Mouse (Mus musculus) heart, adult 8-10 months (tissue): ENCODE measurements around the gene St6galnac3. TPM values are rescaled to one million over a fixed set of nuclear protein-coding genes. Genes with fewer than 3 reads are reported as not detected.

Source experiments
- DNase-seq: peaks from one replicate; pipeline ENCODE4 v3.0.0; 2022; ENCODE audit warnings: low spot score
- total RNA-seq, 4 experiments: library from RNA; stranded (reverse); gene quantifications; 2 replicates each; pipeline ENCODE4 v1.2.4; 2022

The St6galnac3 gene
- total RNA-seq, 4 experiments from 2014 or later, result 4.0 to 6.3 (median 5.7) TPM

DNA sequence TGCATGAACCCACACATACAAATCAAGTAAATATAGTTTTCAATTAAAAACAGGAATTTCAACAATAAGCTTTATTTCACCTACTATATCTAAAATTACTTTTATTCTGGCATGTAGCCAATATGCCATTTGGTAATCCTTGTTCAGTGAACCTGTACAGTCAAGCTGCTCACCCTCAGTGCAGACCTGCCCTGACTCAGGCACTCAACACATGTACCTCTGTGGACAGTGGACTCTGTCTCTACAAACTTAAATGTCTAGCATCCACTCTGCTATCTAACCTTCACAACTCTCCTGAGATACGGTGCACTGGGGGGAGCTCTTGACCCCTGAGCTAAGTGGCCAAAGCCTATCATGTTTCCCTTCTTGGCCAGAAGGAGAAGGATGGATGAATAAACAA lies 137.4 kb downstream of the St6galnac3 start:
- no peak for DNase-seq

DNA sequence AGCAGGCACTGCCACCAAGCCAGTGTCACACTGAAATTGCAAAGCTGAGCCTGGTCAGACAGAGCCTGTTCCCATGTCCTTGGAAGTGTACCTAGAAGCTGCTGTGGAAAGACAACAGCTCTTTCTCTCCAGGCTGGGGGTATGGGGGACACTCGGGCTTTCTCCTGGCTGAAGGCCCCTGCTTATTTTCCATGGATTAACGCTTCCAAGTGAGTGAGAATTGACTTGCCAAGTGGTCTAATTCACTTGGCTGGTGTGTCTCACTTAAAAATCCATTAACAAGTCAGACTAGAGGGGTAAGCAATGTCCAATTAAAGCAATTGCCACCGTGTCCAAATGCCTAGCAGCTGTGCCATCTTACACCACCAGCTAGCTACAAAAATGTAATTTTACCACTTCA lies 140.1 kb downstream of the St6galnac3 start:
- DNase-seq, result no peak

DNA sequence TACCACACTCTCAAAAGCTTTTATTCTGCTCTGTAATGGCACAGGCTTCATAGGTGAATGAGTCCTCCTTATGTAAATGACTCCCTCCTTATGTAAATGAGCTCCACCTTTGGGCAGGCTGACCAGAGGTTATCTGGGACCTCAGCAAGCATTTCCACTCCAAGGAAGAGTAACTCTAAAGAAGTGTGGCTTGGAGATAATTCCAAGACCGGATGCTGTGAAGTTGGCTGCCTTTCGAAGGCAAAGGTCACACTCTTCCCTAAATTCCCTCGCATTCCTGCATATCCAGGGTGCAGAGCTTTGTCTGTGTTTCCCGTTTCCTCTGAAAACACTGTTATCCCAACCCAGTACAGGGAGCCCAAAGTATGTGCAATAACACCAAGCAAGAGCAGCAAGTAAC lies 142.9 kb downstream of the St6galnac3 start:
- DNase-seq, result no peak

DNA sequence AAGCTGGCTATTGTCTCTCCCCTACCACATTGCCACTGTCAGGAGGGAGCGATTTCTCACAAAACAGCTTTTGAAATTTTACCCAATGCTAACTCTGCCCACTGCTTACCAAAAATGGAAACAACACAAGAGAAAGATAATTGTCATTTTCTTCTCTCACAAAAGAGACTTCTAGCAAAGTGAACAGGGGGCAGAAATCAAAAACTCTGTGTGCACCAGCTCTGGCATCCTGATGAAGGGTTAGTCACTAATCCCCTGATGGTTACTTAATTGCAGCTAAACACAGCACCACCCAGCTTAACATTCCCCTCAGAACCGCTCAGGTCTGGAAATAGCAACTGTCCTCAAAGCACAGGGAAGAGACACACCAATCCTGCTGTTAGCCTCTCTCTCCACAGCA lies 144.3 kb downstream of the St6galnac3 start:
- no peak for DNase-seq

DNA sequence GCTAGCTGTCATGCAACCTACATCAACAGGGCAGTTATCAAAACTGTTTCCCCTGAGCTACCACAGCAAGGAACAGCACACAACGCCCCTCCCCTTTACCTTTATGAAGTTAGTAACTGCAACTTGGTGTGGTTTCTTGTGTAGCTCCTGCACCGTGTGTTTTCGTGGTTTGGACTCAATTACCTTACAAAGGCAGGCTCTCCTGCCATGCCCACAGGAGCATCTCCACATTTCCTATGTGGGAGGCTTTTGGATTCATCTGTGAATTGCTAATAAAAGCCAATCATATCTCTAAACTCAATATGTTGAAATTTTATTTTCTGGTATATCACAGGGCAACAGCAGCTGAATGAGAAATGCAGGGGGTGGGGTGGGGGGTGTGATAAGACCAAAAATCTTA lies 144.8 kb downstream of the St6galnac3 start:
- no peak for DNase-seq

DNA sequence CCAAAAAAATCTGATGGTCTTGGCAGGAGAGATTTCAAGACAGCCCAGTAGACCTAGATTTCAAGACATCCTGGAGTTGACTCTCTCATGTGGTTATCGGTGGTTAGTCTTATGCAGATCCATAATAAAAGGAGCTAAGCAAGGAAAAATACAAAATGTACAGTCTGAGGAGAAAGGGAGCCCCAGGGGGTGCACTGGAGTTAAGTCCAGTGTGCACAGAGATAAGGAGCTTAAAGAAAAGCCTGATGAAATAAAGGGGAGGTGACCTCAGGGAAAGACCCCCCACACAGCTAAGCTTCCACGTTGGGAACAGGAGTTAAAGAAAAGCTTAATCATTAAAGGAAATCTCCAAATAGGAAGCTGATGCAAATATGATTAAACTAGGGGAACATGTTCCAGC lies 147.7 kb downstream of the St6galnac3 start:
- no peak for DNase-seq

DNA sequence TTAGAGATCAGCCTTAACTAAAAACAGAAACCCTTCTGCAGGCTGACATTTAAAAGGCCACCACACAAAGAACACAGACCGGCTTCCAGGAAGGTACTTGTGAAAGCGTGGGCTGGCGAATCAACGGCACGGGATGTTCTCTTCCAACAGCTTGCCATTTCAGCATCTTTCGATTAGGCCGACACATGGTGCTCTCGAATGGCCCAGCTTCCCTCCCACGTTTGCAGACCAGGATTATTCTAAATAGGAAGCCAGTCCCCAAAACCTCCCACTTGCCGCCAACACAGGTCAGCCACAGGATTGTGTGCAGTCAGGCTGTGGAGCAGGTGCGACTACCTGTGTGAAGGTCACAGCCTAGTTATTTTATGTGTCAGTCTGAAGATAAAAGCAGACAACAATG lies 153.8 kb downstream of the St6galnac3 start:
- DNase-seq, result no peak

DNA sequence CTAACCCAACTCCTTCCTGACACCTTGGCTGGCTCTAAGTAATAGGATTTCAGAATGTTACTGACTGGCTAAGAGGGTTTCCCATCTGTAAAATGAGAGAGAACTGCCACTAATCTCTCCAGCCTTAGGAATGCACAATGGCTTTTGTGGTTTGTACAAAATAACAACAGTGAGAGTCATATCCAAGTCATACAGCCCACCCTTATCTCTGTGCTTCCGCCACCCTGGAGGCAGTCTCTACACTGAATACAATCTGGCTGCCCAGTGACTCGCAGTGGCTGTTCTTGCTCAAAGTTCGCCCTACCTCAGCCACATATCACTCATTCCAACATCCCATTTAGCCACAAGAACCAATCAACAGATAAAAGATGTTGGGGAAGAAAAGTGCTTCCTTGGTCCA lies 156.2 kb downstream of the St6galnac3 start:
- no peak for DNase-seq

DNA sequence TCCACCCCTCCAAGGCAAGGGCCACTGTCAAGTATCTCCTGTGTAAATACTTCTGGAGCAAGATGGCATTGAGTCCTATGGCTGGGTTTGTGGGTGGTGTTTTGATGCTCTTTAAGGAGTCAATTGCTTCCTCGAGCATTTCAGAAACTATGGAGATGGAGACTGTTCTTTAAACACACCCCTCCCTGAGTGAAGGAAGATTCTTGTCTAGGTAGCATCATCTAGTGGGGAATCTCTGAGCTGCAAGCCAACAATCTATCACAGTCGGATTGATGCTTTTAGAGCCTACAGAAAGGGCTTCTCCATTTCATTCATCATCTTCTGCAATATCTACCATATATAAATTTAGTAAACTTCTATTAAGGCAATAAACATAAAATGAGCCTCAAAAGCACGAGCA lies 157.1 kb downstream of the St6galnac3 start:
- DNase-seq, result no peak

DNA sequence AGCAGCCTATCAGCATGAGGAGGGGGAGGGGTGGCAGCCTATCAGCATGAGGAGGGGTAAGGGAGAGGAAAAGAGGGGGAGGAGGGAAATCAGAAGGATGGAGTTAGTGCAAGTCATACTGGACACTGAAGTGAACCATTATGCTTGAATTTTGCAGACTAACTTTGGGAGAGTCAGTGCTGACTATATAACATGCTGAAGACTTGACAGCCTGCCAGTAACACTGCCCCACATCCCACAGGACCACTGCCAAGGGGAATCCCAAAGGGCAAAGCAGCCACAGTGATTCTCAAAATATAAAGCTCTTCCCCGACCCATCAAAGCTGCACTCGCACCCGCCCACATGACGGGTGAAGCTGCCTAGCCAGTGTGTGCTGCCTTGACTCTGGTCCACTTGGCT lies 157.5 kb downstream of the St6galnac3 start:
- no peak for DNase-seq

DNA sequence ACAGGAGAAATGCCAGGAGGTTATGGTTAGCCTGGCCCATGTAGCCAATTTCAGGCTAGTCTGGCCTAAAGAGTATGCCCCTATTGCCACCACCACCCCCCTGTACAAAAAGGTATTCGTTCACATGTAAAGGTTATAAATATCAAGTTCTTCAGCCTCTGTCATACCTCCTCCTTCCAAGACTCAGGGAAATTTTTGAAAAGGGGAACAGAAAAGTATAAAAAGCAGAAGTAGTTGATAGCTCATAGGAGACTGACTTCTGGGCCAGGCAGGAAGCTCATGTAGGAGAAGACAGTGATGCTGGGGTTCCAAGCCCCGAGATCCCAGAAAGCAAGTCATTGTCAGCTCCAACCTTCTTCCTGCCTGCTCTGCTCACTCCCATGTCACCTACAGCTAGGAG lies 158.9 kb downstream of the St6galnac3 start:
- no peak for DNase-seq

DNA sequence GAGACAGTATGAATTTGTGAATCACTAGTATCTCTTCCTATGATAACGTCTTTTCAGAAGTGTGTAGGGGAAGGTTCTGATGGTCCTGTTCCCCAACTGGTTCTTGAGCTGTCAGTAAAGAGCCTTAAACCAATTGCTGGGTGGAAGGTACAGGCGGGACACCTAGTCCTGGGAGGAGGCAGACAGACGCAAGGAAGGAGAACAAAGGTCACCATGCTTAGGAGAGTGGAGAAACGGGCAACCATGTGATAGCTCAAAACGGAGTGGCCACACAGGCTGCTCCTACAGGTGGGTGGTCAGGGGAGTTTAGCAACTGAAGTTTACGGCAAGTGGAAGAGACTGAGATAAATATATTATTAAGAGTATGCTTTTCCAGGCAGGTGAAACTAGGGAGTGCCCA lies 164.1 kb downstream of the St6galnac3 start:
- no peak for DNase-seq

DNA sequence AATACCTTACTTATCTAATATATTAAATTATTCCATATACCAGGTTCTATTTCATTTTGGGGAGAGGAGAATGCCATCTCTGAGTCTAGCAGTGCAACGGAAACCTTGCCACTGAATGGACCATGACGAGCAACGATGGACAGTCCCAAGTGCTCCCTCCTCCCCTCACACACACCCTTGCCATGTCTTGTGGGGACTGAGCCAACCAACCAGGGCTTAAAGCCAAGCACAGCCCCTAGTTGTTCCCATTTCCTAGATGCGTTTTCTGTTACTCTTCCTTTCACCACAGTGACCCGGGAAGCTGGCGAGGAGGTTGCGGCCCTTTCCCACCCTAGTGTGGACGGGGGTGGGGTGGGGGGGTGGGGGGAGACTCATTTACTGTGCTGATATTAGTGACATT lies 165.4 kb downstream of the St6galnac3 start:
- no peak for DNase-seq

DNA sequence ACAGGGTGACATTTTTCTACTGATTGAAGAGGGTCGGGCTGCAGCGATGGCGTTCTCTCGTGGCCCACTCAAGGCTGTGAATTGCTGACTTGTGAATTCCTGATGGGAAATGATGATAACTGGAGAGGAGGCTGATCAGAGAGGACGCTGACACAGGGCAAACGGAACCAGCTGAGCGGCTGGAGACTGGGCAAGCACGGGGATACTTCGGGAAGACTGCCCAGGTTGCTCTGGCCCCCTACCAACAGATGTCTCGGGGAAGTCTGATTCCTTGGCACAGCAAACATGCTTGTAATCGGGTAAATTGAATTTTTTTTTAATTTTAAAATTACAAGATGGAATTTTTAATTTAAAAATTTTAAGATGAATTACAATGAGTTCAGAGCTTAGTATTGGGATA lies 168.4 kb downstream of the St6galnac3 start:
- DNase-seq, result no peak

DNA sequence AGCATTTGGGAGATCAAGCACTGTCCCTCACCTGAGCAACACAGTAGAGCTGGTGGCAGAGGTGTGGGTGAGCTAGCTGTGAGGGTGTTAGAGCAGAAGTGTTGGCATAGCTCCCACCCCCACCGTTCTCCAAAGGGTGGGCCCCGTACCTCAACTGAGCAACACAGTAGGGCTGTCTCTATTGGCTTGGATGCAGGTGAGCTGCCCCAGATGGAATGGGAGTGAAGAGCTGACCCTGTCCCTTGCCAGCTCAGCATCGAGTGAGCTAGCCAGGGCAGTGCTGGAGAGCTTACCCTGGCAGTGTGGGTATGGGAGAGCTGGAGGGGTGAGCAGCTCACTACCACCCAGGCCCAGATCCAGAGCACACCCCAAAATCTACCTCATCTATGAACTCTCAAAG lies 171.3 kb downstream of the St6galnac3 start:
- no peak for DNase-seq

DNA sequence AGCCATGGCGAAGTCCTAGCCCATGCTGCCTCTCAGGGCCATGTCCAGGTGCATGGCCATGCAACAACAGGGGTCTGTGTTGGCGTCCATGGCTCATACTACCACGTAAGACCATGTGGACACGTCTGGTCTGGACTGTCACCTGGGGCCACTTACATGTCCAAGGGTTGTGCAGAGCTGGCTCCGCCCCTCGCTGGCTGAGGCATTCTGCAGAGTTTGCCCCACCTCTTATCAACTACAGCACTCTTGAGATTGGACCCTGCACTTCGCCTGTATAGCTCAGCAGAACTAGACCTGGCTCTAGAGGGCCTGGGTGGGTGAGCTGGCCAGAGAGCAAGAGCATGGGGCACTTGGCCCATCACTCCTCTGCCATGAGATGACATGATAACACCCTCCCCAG lies 171.7 kb downstream of the St6galnac3 start:
- DNase-seq, result no peak

DNA sequence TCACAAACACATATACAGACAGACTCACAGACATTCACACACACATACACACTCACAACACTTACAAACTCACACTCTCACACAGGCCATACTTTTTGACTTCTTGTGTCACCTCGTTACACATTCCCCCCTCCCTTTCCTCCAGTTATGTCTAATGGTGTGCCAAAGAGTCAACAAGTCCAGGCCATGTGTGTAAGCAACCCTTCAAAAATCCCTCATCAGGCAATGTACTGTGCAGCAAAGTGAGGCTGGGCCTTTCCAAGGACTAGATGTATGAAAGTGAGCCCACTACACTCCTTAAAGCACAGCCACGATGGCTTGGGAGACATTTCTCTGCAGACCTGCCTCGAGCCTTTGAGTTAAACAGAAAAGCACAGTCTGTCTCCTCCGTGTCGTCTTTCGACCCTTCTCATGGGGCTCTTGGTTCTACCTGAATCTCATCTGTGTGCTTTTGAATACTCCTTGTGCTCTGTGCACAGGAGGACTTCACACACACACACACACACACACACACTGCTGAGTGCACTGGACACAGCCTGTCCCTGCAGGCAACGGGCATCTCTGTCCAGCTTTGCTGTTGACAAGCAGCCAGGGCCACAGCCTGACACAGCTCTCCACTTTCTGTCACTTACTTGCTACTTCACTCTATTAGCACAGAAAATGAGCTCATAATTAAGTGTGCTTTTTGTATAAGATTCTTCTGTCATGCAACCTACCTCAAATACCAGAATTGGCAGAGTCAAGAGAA lies 177.9 kb downstream of the St6galnac3 start:
- DNase-seq, result no peak

DNA sequence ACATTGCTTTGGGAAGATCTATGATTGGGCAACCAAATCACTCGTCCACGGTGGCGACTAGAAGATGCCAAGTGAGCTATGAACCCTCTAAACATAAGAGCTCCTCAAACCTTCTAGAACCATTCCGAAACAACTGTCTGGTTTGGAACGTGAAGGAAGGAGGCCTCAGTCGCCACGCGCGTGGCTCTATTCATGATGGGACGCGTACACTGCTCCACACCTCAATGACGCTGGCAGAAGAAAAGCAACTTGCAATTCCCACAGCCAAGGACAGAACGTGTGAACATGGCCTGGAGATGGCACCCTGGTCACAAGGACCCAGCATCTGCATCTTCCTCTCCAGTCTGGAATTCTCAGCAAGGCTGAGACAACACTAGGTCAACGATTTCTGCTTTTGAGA lies 185.1 kb downstream of the St6galnac3 start:
- DNase-seq, result no peak

DNA sequence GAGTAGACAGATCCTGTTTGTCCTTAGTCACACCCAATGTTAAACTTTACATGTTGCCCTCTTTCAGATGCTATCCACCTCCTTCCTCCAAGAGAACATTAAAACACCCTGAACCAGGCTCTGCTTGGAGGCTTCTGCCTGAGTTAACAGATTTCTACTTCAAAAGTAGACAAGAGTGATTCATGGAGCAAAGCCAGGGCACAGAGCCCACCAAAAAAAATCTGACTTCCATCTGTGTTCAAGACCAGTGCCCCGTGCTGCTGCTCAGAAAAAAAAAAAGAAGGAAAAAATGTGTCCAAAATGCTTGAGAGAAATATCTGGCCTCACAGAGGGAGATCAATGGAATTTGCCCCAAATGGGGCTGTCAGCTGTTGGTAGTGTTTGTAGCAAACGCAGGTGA lies 186.6 kb downstream of the St6galnac3 start:
- no peak for DNase-seq

DNA sequence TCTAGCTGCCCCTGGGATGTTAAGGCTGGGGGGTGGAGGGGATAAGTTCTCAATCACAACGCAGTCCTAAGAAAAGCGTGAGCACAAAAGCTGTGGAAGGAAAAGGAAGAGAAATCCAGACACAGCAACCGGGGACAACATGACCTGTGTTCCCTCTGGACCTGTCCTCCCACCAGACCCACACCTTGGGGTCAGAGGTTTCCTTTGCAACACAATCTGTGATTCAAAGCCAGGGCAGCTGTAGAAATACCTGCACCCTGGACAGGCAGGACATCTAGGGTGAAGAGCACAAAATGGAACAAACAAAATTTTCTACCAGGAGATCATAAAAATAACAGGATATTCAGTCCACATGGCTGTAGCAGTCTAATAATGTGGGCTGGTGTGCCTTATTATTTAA lies 187.5 kb downstream of the St6galnac3 start:
- DNase-seq, result no peak

DNA sequence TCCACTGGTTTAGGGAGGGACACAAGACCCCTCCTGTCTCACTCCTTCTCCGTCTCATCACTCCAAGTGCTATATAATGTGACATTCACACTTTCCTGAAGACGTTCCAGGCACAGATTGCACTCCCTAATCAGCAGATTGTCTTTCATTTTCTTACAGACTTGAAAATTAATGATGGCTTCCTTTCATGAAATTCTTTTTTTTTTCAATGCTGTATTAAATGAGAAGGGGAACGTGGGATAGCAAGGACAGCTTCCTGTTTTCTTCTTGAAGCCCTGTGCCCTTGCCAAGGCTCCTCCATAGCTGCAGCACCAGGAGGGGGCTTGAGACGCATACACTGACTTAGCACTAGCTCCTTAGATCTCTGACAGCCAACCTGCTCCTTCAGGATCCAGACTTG lies 188.7 kb downstream of the St6galnac3 start:
- DNase-seq, result no peak

DNA sequence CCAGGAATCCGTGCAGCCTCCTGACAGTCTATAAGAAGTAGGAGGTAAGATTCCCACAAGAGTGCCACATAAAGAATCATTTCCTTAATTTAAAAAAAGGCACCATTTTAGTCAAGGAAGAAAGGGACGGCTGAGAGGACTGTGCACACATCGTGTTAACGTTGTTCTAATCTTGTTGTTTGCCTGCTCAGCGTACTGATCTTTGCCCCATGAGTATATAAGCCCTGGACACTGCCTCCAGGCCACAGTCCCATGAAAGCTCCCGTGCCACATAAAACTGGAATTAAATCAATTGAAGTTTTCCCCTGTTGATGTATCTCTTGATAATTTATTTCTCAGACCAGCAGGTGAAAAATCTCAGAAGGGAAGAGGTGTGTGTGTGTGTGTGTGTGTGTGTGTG lies 195.8 kb downstream of the St6galnac3 start:
- no peak for DNase-seq

DNA sequence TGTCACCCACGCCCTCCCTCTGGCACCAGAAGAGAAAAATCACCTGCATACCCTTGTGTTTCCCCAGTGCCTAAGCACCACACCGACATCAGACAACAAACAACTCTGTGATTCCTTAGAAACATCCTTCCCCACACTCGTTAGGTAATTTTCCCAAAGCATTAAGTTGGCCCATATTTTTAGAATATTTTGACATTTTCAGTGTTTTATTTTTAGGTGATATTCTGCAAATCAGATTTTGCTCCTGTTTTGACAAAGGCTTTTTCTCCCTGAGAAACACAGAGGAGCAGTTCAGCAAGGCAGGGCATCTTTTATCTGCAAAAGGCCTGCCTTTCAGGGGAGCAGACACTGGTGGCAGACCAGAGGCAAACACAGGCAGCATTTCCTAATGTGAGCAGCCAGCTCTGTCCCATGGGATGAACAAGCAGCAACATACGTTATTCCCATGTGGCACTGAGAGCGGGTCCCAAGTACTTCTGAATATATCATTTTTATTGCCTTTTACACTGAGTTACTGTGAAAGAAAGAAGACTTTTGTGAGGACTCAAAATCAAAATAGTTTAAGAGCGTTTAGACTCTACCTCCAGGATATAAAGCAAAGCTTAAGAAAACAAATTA lies 199.7 kb downstream of the St6galnac3 start:
- DNase-seq, result no peak

DNA sequence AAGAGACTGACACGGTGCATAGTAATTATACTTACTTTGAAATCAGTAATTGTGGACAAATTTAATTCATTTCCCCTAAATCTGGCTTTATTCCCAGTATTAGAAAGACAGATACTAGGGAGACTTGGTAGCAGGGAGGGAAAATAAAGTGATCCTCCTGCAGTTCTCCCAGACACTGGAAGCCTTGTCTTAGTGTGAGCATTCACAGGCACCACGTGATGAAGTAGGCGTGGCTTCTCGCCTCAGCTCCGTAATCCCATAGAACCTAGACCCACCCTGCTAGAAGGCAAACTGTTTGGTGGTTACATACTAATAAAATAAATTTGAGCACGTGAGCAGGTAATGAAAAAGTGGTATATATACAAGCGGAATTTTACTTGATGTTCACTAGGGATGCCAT lies 208.1 kb downstream of the St6galnac3 start:
- DNase-seq, result no peak
